Mouse (Mus musculus) olfactory bulb, adult 2 months (tissue): Measurements from ENCODE around the gene Shroom2.

ENCODE experiments used
- CTCF ChIP-seq: fragments of 200-500 bp; IDR thresholded peaks from 2 replicates; pipeline ENCODE4 v1.5.1; 2012; ENCODE audit warnings: low read depth, mild to moderate bottlenecking, low read length, moderate library complexity; ENCODE audit not compliant: insufficient read depth
- POLR2A ChIP-seq: fragments of 200-500 bp; IDR thresholded peaks from 2 replicates; pipeline ENCODE4 v1.6.1; 2012; ENCODE audit warnings: mild to moderate bottlenecking, low read depth, low read length, moderate library complexity; ENCODE audit not compliant: insufficient read depth

- TF ChIP-seq CTCF (no peak), POLR2A (no peak)
Measured at GRCm38 (mm10) chrX:152705397-152705796, 63.9 kb downstream of the Shroom2 start.
